Comparison of ENCODE assay signal across 12 mouse cellular contexts in the genomic region with DNA sequence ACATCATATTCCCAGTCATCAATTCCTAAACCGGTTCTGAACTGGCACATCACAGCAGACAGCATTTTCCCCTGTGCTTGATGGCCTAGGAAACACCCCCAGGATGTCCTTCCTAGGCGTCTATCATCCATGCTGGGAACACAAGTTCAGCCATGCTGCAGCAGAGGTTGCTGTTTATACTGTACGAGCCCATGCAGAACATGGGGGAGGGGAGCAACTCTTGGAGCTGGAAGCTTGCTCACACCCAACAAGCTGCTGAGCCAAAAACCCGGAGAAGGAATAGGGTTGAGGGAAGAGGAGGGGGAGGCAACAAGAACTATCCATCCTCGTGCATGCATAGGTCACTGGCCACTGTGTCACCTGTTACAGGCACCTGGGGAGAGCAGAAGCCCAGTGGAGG. TPM values are rescaled to one million over a fixed set of nuclear protein-coding genes. Genes with fewer than 3 reads are reported as not detected.
DNase-seq lines count a peak whose midpoint lies in the region; ATAC-seq and TF ChIP-seq lines count a peak whose summit lies in the region.
"Had no signal": no experiment of that assay in that cellular context is flagged by ENCODE, and none has a peak within 500 bp of the region (broad histone marks: within the 10 kb centered on the region; RNA-seq: fewer than 3 reads in every experiment).

No protein-coding gene starts in this region.

- H3K4me2 ChIP-seq in kidney, embryonic 15.5 days = 0 out of 2 replicates have a peak overlapping the region, but pooled peaks have one; percentile 9
- H3K4me2 ChIP-seq: liver, embryonic 13.5 days; midbrain, embryonic 15.5 days had no signal

- peak; percentile 38 for DNase-seq in kidney, adult 11 months
- no peak for DNase-seq in kidney, adult 18-20 months
- peak; percentile 27 for DNase-seq in ES-E14 (ENCODE audit: low read depth, low spot score)
- DNase-seq in layer of hippocampus, postnatal 10 days (ENCODE audit: low spot score in 2 of 2) = no peak
- DNase-seq in spleen, postnatal 10 days (ENCODE audit: low spot score in 2 of 2) = no peak
- no peak for DNase-seq in heart, postnatal 36 days
- DNase-seq: adrenal gland, adult 2 months; liver, embryonic 13.5 days; right cerebral cortex, postnatal 4 days had no signal

- 20% methylated on average over 5 of the region's 5 CpGs for WGBS in kidney, embryonic 15.5 days

- H3K9ac ChIP-seq in ES-Bruce4 (ENCODE audit: low read depth, poor library complexity, severe bottlenecking) (no peak overlapping the region), ES-E14 (ENCODE audit: insufficient read depth, low read depth, low read length, poor library complexity, severe bottlenecking) (peak overlapping the region; percentile 65)
- no peak overlapping the region for H3K9ac ChIP-seq in kidney, embryonic 15.5 days
- H3K9ac ChIP-seq: liver, embryonic 13.5 days; midbrain, embryonic 15.5 days had no signal

- no peaks in the 10 kb centered on the region for H3K27me3 ChIP-seq in ES-Bruce4 (ENCODE audit: control insufficient read depth, insufficient read depth, low read length, poor library complexity, severe bottlenecking)
- no peaks in the 10 kb centered on the region for H3K27me3 ChIP-seq in kidney, embryonic 15.5 days
- H3K27me3 ChIP-seq: midbrain, embryonic 15.5 days had no signal

- TF ChIP-seq POLR2A in ES-Bruce4 (IDR thresholded peaks at IDR 0.05; ENCODE audit: insufficient read depth, low read length) = no peak

- ATAC-seq in kidney, embryonic 15.5 days (replicated peaks; ENCODE audit: low FRiP score) = peak; percentile 80
- ATAC-seq: midbrain, embryonic 15.5 days had no signal

- H3K4me3 ChIP-seq in ES-Bruce4 (ENCODE audit: low read depth, low read length) = peak overlapping the region; percentile 28
- H3K4me3 ChIP-seq in ES-E14 (ENCODE audit: insufficient read depth in 1 of 2, low read depth in 1 of 2, low read length in 2 of 2, poor library complexity in 1 of 2, severe bottlenecking in 1 of 2) = peak overlapping the region; percentile 13 to 54
- no peak overlapping the region for H3K4me3 ChIP-seq in kidney, embryonic 15.5 days (replicated peaks)
- H3K4me3 ChIP-seq: liver, embryonic 13.5 days; midbrain, embryonic 15.5 days had no signal

- H3K36me3 ChIP-seq in ES-Bruce4 (ENCODE audit: control insufficient read depth, insufficient read depth, low read length, poor library complexity, severe bottlenecking) (no peaks in the 10 kb centered on the region), ES-E14 (ENCODE audit: control insufficient read depth, insufficient read depth, low read length, poor library complexity, severe bottlenecking) (no peaks in the 10 kb centered on the region)
- no peaks in the 10 kb centered on the region for H3K36me3 ChIP-seq in kidney, embryonic 15.5 days
- H3K36me3 ChIP-seq: liver, embryonic 13.5 days; midbrain, embryonic 15.5 days had no signal

- H3K9me3 ChIP-seq in ES-Bruce4 (replicated peaks; ENCODE audit: control insufficient read depth, insufficient read depth, low read length, poor library complexity, severe bottlenecking) (no peaks in the 10 kb centered on the region), ES-E14 (ENCODE audit: control insufficient read depth, insufficient read depth, low read depth, low read length) (no peaks in the 10 kb centered on the region)
- no peaks in the 10 kb centered on the region for H3K9me3 ChIP-seq in kidney, embryonic 15.5 days (replicated peaks)
- H3K9me3 ChIP-seq: liver, embryonic 13.5 days; midbrain, embryonic 15.5 days had no signal

- peak overlapping the region; percentile 52 for H3K27ac ChIP-seq in ES-Bruce4 (ENCODE audit: insufficient read depth, low read length)
- peak overlapping the region; percentile 82 for H3K27ac ChIP-seq in ES-E14 (ENCODE audit: insufficient read depth, low read depth, low read length, poor library complexity, severe bottlenecking)
- no peak overlapping the region for H3K27ac ChIP-seq in kidney, embryonic 15.5 days
- H3K27ac ChIP-seq: liver, embryonic 13.5 days; midbrain, embryonic 15.5 days had no signal

- peak; percentile 79; the same call in 1 of the 2 replicates for TF ChIP-seq EP300 in ES-Bruce4 (IDR thresholded peaks at IDR 0.05; ENCODE audit: insufficient read depth, low read depth, low read length)

- in situ Hi-C loops in ES-E14 (cut with MboI; ENCODE audit: low sequenced_read_pairs in 2 of 2, unreplicated experiment in 2 of 2) = no loop called here

- intact Hi-C loops in heart, postnatal 36 days (cut with DNase I) = no loop called here

- H3K4me1 ChIP-seq in ES-Bruce4 (ENCODE audit: control insufficient read depth, insufficient read depth, low read length) (peaks cover 10% of the 10 kb centered on the region), ES-E14 (ENCODE audit: control insufficient read depth in 2 of 2, insufficient read depth in 2 of 2, low read length in 2 of 2, poor library complexity in 1 of 2) (peaks cover 6 to 25% of the 10 kb centered on the region in 2 experiments)
- peaks cover 18% of the 10 kb centered on the region for H3K4me1 ChIP-seq in kidney, embryonic 15.5 days
- H3K4me1 ChIP-seq: midbrain, embryonic 15.5 days had no signal

- no peak for TF ChIP-seq CTCF in ES-Bruce4 (IDR thresholded peaks at IDR 0.05; ENCODE audit: low read depth, low read length)

TF ChIP-seq in ES-E14, 5 proteins besides CTCF, POLR2A, EP300 and RAD21:
- TF ChIP-seq CHD2 (IDR thresholded peaks at IDR 0.05; ENCODE audit: low read depth, low read length) (0 out of 2 replicates have a peak, but pooled peaks have one; percentile 33), ZC3H11A (IDR thresholded peaks at IDR 0.05; ENCODE audit: borderline replicate concordance, low read depth, low read length) (no peak)

RNA-seq across cellular contexts. Expression of a gene that starts 15.9 kb away (rescaled TPM):
- 20.6 and 22.0 TPM in 2 replicates for polyA plus RNA-seq in ES-Bruce4 (2011; ENCODE audit: insufficient read depth, insufficient read length, low read depth, missing spikeins)
- 26.1 and 27.9 TPM in 2 replicates for total RNA-seq in ES-E14 (2012; rRNA removed)
- polyA plus RNA-seq in kidney, embryonic 15.5 days (2015; fragmentation: Nextera tagmentation; extraction: Ambion mirVana) = 12.5 and 12.7 TPM in 2 replicates
- 10 to 100 TPM; 74.0 to 78.5 TPM for total RNA-seq in layer of hippocampus, postnatal 10 days (2021)
- 10 to 100 TPM; 46.6 to 48.2 TPM for total RNA-seq in heart, postnatal 36 days (2021)

Comparison
In these comparisons a context has a peak if more than half of its experiments do, and no peak if none do; other contexts are left out.
1. DNase-seq: peak in kidney, adult 11 months (single experiment) and ES-E14 (single experiment); none in kidney, adult 18-20 months (single experiment), layer of hippocampus, postnatal 10 days (0 of 2), spleen, postnatal 10 days (0 of 2) and heart, postnatal 36 days (0 of 2).